Mouse (Mus musculus) yolk sac, embryonic 10.5 days (tissue): ENCODE measurements at regions not wholly inside any gene's neighbourhood (a gene's known extent, or its start where the extent isn't known, plus 50 kb on each side); places are given as distances from the start of the nearest gene placed in this dataset.

ENCODE experiments used
- DNase-seq: peaks from one replicate; pipeline ENCODE4 v3.0.0-alpha.2; 2017; ENCODE audit warnings: low spot score

DNA sequence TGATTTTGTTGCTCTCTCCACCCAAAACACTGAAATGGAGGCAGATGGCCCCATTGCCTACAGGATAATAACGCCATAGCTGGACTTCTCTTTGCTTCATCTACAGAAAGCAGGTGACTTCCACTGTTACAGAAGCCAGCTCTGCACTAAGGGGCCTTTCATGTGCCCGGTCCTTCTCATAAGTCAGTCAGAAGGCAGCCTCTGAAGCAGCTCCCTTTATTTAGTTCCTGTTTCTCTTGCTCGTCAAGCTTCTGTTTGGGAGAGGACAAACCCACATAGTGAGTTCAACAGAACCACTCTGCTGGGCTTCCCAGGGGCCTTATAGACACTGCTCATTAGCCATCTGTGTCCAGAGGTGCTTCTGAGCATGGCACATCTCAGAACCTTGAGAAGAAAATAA is 205.1 kb upstream of the Hhip start:
- DNase-seq = no peak

DNA sequence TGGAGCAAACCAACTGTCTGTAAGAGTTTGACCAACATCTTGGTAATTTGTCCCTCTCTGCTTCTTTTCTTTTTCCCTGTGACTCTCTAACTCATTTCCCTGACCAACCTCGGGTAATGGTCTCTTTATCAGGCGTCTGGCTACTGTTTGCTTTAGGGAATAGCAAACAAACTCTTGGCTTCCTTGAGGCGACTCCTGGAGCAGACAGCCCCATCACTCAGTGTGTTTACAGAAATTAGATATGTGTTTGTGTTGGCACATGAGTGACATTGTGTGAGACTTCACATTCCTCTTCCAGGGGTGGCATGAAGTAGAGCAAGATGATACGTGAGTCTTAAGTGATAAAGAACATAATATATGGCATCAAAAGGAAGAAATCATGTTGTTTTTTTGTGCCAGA is 195.7 kb upstream of the Hhip start:
- DNase-seq = no peak

DNA sequence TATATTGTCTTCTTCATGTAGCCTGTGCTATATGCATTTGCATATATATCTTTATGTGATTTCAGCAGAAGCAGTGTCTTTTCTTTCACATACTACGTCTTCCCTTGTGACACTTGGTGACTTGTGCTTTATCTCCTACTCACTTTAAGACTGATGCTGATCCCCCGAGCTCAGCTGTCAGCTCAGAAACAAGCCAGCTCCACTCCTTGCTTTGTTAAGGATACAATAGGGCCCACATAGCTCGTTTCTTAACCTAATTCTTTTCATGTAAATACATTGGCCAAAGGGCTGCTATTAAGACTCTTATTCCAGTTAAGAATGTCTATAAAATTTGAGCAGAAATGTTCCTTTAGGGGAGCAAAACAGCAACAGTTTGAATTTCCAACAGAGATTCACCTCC is 193.8 kb upstream of the Hhip start:
- DNase-seq = no peak

DNA sequence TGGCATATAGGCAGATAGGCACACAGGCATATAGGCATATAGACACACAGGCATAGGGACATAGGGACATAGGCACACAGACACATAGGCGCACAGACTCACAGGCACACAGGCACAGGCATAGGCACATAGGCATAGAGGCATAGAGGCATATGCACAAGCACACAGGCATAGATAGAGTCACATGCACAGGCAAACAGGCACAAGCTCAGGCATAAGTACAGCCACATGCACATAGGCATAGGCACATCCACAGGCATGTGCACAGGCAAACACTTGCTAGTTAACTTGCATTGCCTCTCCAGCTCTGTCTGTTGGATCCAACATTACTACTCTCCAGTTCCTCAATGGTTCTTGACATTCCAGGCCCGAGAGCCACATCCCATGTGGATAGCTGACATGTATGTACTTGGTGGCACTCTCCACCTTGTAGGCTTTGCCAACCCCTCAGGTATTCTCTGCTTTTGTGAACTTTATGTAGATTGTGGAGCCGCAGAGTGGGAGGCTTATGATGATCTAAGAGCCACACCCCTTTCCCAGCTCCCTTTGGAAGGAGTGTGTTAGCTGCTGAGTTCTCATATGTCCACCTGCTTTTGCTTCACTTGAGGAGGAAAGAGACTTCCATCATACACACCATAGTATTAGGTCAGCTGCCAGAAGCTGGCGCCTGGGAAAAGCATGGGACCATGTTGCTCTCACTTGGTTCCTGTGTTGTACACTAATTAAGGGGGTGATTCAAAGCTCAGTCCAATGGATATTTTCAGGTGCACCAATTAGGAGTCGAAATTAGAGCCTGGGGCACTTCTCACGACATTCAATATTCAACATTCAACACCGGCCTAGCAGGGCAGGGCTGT is 192.7 kb upstream of the Hhip start:
- DNase-seq = no peak

DNA sequence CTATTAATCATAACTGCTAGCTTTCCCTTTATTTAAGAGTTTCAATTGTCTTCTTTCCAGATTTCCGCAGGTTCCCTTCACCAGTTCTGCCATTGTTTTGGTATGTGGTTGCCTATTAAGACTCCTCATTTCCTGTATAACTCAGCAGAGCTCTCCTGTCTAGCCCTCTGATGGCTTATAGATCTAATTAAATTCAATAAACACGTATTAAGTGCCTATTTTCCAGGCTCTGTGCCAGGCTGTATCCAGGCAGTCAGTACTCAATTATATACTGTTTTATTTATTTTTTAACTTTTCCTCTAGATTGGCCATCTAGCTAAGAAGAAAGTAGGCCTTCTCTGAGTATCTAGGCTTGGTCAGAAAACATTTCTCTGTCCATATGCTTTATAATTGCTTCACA is 192.0 kb upstream of the Hhip start:
- DNase-seq = no peak

DNA sequence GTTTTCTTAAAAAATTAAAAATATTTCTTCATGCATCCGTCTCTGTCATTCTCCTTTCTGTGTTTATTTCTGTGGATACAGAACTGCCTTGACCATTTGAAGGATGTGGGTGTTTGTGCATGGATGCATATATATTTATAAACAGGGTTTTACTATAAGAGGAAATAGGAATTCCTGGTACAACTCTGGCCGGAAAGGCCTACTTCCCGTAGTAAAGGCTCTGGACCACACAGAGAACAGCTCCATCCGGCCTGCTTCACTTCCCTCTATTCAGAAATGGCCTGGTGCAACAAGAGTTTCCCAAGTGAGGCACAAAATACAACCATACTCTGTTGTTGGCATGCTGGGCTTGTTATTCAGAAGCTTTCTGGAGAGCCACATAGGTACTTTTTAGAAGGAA is 182.1 kb upstream of the Hhip start:
- no peak for DNase-seq

DNA sequence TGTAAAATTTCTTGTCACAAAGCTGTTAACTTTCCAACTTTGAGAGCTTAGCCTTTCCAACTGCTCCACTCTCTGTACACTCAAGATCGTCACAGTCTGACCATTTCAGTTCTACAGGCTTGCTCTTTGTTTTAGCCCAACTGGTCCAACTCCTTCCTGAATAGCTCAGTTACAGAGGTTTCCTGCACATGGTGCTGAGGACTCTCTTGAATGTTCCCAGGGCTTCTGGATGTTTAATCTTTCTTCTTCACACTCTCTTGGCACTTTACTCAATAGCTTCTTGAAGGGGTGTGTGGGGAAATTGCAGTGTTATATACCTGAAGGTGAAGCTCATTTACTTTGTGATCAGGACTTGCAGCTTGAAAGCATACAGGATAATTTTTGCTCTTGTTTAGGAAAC is 152.6 kb upstream of the Hhip start:
- no peak for DNase-seq

DNA sequence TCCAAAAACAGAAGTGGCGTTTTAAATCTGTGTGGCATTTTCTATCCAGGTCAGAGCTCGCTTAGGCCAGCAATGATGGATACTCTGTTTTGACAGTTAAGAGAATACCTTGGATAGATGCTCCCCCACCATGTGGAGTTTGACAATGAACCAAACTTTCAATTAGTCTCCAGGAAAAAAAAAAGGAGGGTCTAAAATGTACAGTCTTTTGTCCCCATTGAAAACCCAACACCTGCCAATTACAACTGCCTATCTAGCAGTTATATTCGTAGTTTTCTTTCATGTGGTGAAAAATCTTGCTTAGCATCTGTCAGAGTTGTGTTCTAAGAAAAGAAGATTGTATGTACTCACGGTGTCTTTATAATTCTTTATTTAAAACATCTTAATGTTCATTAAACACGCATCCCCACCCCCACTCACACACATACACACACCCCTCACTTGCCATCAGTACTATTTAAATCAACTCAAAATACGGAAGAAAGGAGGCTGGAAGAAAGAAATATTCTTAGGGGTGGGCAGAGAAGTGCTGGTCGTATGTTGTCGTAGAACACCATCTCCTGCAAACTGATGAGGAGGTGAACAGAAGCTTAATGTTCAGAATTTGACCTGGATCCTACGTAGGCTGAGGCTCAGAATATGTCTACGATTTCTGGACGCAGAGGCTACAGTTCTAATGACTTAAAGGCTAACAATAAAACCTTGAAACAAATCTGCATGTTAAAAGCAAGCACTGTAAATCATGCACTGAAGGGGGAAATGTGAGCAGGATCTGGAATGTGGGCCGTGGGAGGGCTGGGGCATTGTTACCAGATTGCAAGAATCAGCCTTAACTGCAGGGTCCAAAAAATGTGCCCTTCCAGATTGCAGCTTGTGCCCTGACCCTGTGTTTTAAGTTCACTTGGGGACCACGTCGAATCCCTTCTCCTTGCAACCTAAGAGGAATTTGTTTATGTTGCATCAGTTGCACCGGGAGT is 147.2 kb upstream of the Hhip start:
- DNase-seq = no peak

DNA sequence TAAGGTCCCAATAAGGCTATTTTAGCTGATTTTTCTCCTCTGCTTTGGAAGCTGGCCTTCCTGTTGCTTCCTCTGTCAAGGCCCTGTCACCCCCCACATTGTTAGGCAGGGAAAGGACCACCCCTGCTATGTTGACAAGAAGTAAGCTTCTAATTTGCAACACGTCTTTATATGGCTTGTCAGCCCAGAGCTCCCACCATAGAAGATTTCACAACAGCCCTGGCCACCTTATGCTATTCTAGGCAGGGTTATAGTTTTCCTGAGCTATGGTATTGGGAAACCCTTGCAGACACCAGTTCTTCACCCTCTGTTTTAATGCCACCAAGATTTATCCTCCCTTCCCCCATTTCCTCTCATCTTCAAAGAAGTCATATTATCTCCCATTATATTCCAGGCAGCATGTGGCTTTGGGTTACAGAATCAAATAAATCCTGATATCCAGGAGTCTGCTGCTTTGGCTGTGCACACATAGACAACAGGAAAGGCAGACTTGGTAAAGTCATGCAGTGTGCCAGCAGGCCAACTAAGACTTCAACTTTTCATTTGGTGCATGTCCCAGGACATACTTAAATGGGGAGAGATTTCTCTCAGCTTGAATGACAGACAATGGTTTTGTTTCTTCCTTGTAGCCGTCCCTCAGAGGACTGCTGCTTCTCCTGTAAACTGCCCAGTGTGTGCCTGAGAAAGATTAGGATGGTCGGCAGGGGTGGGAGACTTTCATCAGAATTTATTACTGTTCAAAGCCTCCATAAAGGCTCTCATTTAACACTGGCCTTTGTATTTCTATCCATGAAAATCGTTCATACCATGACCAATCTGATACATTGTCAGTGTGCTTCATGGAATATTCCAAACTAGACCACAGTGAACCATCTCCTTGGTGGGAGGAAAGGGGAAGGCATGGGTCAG is 146.2 kb upstream of the Hhip start:
- DNase-seq = no peak

DNA sequence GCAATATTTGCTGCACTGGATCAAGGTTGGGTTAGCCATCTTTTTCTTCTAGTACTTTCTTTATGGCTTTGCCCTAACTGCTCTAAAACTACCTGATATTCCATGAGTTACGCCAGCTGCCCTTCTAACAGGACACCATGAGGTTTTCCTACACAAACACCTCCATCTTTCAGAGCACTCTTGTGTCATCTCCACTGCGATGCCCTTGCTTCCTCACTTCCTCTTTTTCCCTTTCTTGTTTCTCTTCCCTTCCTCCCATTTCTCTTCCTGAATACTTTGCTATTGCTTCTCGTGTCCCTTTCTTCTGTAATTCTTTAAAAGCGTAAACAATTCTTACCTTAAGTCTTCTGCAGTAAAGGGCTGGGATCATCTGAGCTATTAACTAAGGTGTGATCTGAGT is 139.9 kb upstream of the Hhip start:
- no peak for DNase-seq

DNA sequence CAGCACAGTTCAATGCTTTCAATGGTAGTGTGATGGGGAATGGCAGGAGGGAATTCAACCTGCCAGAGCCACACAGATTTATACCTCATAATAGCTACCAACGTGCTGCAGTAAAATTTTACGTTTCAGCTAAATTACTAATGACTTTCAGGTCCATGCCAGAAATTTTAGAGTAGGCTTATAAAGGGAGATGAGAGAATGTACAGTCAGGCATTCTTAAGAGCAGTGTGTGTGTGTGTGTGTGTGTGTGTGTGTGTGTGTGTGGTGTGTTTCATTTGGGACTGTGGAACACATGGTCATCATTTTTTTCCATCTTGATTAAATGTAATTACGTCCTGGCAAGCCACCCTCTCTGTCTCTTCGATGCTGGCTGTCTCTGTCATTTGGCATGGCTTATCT is 132.7 kb upstream of the Hhip start:
- no peak for DNase-seq

DNA sequence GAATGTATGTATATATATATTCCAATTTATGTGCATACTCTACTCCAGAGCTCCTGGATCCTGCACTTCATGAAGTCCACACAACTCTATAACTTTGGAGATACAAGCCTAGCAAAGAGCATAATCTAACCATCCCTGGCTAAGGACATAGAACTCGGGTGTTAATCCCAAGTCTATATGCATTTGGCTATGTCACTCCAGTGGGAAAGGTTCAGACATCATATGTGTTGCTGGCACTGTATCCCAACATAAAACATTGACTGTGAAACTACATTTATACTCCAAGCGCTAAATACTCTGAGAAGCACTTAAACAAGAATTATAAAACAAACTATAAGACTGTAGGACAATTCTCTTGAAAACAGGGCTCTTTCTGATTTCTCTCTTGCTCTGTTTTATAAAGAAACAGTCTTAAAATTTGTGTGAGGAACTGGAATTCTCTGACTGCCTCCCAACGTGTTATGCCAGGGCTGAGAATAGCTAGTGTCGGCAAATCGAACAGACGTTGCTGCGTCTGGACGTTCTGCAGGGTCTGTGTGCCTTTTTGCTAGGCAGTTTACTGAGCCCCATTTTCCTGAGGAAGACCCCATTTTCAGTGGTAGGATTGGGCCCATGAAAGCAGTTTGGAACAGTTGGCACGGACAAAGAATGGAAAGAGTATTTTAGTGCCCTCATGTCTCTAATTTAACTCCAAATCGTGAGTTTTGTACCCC is 132.1 kb upstream of the Hhip start:
- DNase-seq = no peak

DNA sequence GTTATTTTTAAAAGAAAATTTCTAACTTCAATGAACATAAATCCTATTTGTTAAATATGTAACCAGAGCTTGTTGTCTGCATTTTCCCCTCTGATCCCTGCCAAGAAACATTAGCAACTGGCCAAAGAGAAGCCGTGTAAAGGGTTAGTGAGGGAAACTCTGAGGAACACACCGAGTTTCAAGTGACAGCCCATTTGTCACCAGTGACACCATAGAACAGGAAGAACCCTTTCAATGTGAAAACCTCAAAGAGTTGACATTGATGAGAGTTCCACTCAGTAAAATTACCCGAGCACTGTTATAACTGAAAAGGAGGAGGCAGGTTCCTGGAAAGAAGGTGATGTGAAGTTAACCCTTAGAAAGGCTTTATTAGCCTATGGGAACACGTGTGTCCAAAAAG is 127.5 kb upstream of the Hhip start:
- DNase-seq = no peak

DNA sequence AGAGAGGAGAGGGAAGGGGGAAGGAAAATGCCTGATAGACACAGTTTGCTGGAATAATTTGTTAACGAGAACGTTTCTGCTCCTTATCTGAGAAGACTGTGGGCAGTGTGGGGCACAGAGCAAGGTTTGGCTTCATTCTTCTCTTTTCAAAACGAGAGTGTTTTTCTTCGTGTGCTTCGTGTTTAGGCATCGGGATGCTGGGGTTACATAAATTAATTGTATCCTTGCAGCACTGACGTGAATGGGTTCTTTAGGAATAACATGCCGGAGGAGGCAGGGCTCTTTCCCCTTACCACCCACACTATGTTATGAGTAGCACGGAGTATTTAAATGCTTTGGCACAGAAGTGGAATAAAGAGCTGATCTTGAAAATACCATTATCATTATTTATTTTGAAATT is 110.9 kb upstream of the Hhip start:
- no peak for DNase-seq

DNA sequence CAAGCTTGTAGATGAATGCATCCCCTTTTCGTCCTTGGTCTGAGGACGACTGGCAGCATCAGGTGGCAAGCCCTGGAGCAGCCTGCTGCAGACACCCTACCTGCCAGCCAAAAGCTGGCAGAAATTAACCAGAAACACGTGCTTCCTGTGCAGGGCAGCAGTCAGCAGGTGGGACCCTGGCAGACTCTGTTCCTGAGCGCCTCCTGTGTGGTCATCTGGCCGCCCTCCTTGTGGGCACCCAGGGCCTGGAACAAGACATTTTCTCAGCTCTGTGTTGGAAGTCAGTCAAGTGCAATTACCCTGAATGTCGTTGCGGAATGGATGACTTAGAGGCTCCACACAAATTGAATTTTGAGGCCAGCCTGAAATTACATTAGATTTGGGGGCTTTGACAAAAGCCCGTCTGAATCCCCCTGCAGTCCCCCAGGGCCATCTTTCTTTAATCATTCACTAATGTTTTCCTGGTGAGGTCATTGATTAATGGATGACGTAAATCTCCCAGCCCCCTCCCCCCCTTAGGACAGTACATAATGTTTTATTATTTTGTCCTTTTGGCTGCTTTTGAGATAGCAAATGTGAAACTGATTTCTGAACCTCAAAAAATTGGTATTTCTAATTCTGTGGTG is 91.8 kb upstream of the Hhip start:
- DNase-seq = no peak

DNA sequence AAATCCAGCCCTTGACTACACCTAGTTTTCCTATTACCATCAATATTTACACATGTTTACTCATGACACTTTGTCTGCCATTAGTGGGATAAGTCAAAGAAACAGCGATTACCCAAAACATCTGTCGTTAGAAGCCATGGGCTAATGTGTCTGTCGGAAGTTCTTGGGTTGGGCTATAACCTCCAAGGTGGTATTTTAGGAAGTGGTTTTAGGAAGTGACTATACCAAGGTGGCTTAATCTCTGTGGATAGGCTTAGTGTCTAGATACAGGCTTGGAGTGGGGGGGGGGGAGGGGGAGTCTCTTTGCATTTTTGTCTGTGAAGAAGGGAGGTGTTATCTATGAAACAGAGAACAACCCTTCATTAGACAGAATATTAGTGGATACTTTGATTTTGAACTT is 90.1 kb upstream of the Hhip start:
- no peak for DNase-seq

DNA sequence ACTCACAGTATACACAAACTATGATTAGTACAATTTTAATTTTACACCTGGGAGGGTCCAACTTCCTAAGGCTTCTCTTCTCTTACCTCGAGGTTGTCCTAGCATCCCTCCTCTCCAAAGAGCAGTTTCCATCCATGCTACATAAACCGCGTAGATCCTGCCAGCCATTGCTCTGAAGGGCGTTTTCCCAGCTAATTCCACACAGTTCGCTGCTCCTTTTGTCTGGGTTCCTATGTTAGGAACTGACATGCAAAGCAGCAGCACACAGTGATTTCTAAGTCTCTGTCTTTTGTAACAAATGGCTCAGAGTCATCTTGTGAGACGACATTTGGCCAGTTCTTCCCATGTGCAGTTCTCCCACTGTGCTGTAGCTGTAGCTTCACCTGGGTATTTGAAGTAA is 80.7 kb upstream of the Hhip start:
- no peak for DNase-seq

DNA sequence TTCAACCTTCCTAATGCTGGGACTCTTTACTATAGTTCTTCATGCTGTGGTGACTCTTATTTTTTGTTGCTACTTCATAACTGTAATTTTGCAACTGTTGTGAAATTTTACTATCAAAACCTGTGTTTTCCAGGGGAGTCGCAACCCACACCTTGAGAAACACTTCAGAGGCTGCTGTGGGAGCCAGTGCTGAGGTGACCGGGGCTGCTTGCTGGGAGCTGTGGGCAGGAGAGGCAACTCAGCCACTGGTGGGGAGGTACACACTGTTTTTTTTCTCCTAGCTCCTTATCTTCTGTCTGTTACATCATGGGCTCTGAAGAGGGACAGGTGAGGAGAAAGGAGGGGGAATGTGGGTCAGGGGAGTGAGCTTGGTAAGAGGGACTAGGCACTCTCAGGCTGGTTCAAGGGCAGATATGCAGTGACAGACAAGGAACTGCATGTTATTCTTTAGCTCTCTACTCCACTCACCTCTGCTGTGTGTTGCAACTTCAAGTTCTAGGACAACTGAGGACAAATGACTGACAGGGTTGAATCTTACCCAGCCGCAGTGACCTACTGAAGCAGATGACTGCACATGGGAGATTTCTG is 62.7 kb upstream of the Hhip start:
- DNase-seq = no peak

DNA sequence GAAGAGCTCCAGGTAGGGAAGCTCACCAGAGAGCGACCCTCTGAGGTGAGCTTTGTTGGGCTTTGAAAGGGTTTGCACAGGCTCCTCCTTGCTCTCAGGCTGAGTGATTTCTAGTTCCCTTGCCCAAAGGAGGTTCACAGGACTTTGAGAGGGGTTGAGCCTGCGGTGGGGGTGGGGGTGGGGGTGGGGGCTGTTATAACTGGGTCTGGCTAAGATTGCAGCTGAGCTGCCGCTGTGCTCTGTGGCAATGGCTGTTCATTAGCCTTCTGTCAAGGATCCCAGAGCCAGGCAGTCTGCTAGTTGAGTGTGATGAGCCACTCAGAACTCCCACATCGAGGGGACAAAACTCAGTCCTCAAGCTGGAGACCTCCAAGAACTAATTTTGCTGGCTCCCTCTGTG is 59.5 kb upstream of the Hhip start:
- no peak for DNase-seq
